Mouse (Mus musculus) forebrain, postnatal 0 days (tissue): ENCODE data around the gene Daxx. TPM values are rescaled to one million over a fixed set of nuclear protein-coding genes. Genes with fewer than 3 reads are reported as not detected.

Experiments used
- ATAC-seq: fragments of 200-750 bp; cut with Nextera tagmentation; 2 replicates; pipeline ENCODE4 v1.8.0; 2017; ENCODE audit warnings: mild to moderate bottlenecking, moderate library complexity
- DNase-seq: peaks from one replicate; pipeline ENCODE4 v3.0.0-alpha.2; 2015
- H3K27ac ChIP-seq: fragments of 300-500 bp; sonication (generic); 2 replicates; pipeline ENCODE4 v1.5.1; 2014; ENCODE audit warnings: low read depth, mild to moderate bottlenecking, antibody characterized with exemption, low read length, moderate library complexity, mixed read lengths
- H3K27me3 ChIP-seq: fragments of 300-500 bp; sonication (generic); 2 replicates; pipeline ENCODE4 v1.6.1; 2014; ENCODE audit warnings: mild to moderate bottlenecking, low read length, mixed read lengths; ENCODE audit not compliant: insufficient read depth
- H3K36me3 ChIP-seq: fragments of 300-500 bp; sonication (generic); 2 replicates; pipeline ENCODE4 v1.6.1; 2014; ENCODE audit warnings: mild to moderate bottlenecking, moderate library complexity; ENCODE audit not compliant: insufficient read depth
- H3K4me1 ChIP-seq: fragments of 300-500 bp; sonication (generic); 2 replicates; pipeline ENCODE4 v1.6.1; 2014; ENCODE audit warnings: antibody characterized with exemption; ENCODE audit not compliant: insufficient read depth
- H3K4me2 ChIP-seq: fragments of 300-500 bp; sonication (generic); 2 replicates; pipeline ENCODE4 v1.6.1; 2014; ENCODE audit warnings: low read depth, mild to moderate bottlenecking, moderate library complexity
- H3K4me3 ChIP-seq: fragments of 300-500 bp; sonication (generic); 2 replicates; pipeline ENCODE4 v1.5.1; 2014; ENCODE audit warnings: low read depth, low read length, mixed read lengths
- H3K9ac ChIP-seq: fragments of 300-500 bp; sonication (generic); 2 replicates; pipeline ENCODE4 v1.6.1; 2014; ENCODE audit warnings: mild to moderate bottlenecking
- H3K9me3 ChIP-seq: fragments of 300-500 bp; sonication (generic); 2 replicates; pipeline ENCODE4 v1.6.1; 2016; ENCODE audit warnings: low read length
- CTCF ChIP-seq: sonication (generic); IDR thresholded peaks from 2 replicates; pipeline ENCODE4 v1.5.1; 2016; ENCODE audit warnings: antibody characterized with exemption, control low read depth, low read depth
- WGBS: fragments of 180-500 bp; shearing (Covaris S2); extraction: QIAGEN DNeasy Blood & Tissue Kit; methylation state at CpG from one replicate; pipeline ENCODE4 v1.1.7; 2014; 5-methylcytosine and 5-hydroxymethylcytosine counted together
- polyA plus RNA-seq: library from polyadenylated mRNA; unstranded; fragments of >200 nt; fragmentation: Nextera tagmentation; extraction: Ambion mirVana; gene quantifications from 2 replicates; pipeline ENCODE4 v1.2.1, GENCODE M21; 2015
- total RNA-seq: library from RNA; depleted of rRNA; stranded (reverse); fragments of >200 nt; gene quantifications from 2 replicates; pipeline ENCODE4 v1.2.3, GENCODE M21; 2014

Gene Daxx
- total and polyA plus RNA-seq, 2 experiments from 2014 or later: 45.2 to 70.4 TPM

- Histone ChIP-seq H3K9me3 (no peaks in the 10 kb centered on the region), H3K4me1 (peaks cover 7% of the 10 kb centered on the region; the same call in 1 of the 2 replicates), H3K27me3 (no peaks in the 10 kb centered on the region), H3K9ac (no peak overlapping the region), H3K4me3 (no peak overlapping the region), H3K4me2 (no peak overlapping the region), H3K36me3 (peaks cover 43% of the 10 kb centered on the region), H3K27ac (no peak overlapping the region)
- DNase-seq: no peak
- 95% methylated on average over 8 of the region's 8 CpGs for WGBS
- ATAC-seq: no peak
- TF ChIP-seq CTCF: no peak
These were observed 4.7 kb downstream of the Daxx start for GRCm38 (mm10) chr17:33913905-33914304.

GRCm38 (mm10) chr17:33914969-33915391, 5.8 kb downstream of the Daxx start:
- TF ChIP-seq CTCF: no peak; the same call in 1 of the 2 replicates
- Histone ChIP-seq H3K27me3 (no peaks in the 10 kb centered on the region), H3K27ac (no peak overlapping the region), H3K4me3 (no peak overlapping the region), H3K9ac (no peak overlapping the region), H3K36me3 (peaks cover 43% of the 10 kb centered on the region), H3K4me2 (0 out of 2 replicates have a peak overlapping the region, but pooled peaks have one; percentile 63), H3K4me1 (peaks cover 9% of the 10 kb centered on the region; the same call in 1 of the 2 replicates), H3K9me3 (no peaks in the 10 kb centered on the region)
- 65% methylated on average over 13 of the region's 13 CpGs for WGBS
- ATAC-seq (no peak), DNase-seq (no peak)

- Histone ChIP-seq H3K36me3 (peaks cover 43% of the 10 kb centered on the region), H3K9ac (peak within 1 kb of the TSS; percentile 56), H3K4me2 (peak within 1 kb of the TSS; percentile 63), H3K27me3 (no peaks in the 10 kb centered on the region), H3K9me3 (no peaks in the 10 kb centered on the region), H3K27ac (peak within 1 kb of the TSS; percentile 86), H3K4me3 (peak within 1 kb of the TSS; percentile 53), H3K4me1 (peaks cover 7% of the 10 kb centered on the region; the same call in 1 of the 2 replicates)
- WGBS: under 1% methylated on average over 33 of the region's 34 CpGs
- DNase-seq (peak; percentile 98), ATAC-seq (peak; percentile 93)
- TF ChIP-seq CTCF: no peak
These were observed 6.5 kb downstream of the Daxx start, which contains the start of the genes Tapbp and Zbtb22 for GRCm38 (mm10) chr17:33915671-33916250. Gene Tapbp (plus strand): TSS chr17:33915899. Gene Zbtb22 (plus strand): TSS chr17:33915904.

GRCm38 (mm10) chr17:33916294-33916693, 7.1 kb downstream of the Daxx start:
- Histone ChIP-seq H3K9ac (peak overlapping the region; percentile 56), H3K4me2 (peak overlapping the region; percentile 63), H3K36me3 (peaks cover 40% of the 10 kb centered on the region), H3K27ac (peak overlapping the region; percentile 86), H3K4me3 (peak overlapping the region; percentile 53), H3K27me3 (no peaks in the 10 kb centered on the region), H3K9me3 (no peaks in the 10 kb centered on the region), H3K4me1 (peaks cover 7% of the 10 kb centered on the region; the same call in 1 of the 2 replicates)
- no peak for TF ChIP-seq CTCF
- DNase-seq (no peak), ATAC-seq (peak; percentile 18)
- 2% methylated on average over 11 of the region's 20 CpGs for WGBS

GRCm38 (mm10) chr17:33916847-33917655, 7.8 kb downstream of the Daxx start:
- Histone ChIP-seq H3K27me3 (no peaks in the 10 kb centered on the region), H3K27ac (no peak overlapping the region), H3K4me2 (peak overlapping the region; percentile 63), H3K9ac (no peak overlapping the region), H3K9me3 (no peaks in the 10 kb centered on the region), H3K4me1 (peaks cover 7% of the 10 kb centered on the region; the same call in 1 of the 2 replicates), H3K36me3 (peaks cover 32% of the 10 kb centered on the region), H3K4me3 (peak overlapping the region; percentile 53)
- WGBS: 73% methylated on average over 31 of the region's 31 CpGs
- no peak for DNase-seq
- no peak for ATAC-seq
- no peak for TF ChIP-seq CTCF

DNA sequence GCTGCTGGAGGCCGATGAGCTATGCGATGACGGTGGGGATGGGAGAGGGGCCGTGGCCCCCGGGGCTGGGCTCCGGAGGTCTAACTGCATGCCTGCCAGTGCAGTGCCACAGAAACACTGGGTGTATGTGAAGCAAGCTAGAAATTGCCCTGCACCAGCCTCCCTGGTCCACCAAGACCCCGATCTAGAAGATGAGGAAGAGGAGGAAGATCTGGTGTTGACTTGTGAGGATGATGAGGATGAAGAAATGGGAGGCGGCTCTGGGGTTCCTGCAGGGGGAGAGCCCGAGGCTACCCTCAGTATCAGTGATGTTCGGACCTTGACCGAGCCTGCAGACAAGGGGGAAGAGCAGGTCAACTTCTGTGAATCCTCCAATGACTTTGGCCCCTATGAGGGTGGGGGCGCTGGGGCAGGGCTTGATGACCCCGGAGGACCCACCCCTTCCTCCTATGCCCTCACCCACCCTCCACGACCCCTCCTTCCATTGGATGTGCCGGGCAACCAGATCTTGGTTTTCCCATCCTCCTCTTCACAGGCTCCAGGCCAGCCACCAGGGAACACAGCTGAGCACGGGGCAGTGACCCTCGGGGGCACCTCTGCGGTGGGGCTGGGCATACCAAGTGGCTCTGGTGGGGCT, 8.6 kb downstream of the Daxx start:
- 84% methylated on average over 18 of the region's 18 CpGs for WGBS
- no peak overlapping the region for H3K4me2 ChIP-seq

More for the DNA sequence above, 8.6 kb downstream of the Daxx start:
- Histone ChIP-seq H3K9me3 (no peaks in the 10 kb centered on the region), H3K4me3 (no peak overlapping the region), H3K36me3 (peaks cover 26% of the 10 kb centered on the region), H3K4me1 (peaks cover 7% of the 10 kb centered on the region; the same call in 1 of the 2 replicates), H3K27ac (no peak overlapping the region), H3K27me3 (no peaks in the 10 kb centered on the region), H3K9ac (no peak overlapping the region)
- DNase-seq: no peak
- ATAC-seq: no peak
- no peak for TF ChIP-seq CTCF
